Mouse (Mus musculus) megakaryocyte, embryonic 14.5 days (primary cell): ENCODE measurements around the gene Pard3.

Experiments
- FLI1 ChIP-seq: IDR thresholded peaks from 2 replicates; pipeline ENCODE4 v1.6.1; 2012; ENCODE audit warnings: low read length, inconsistent platforms, mixed read lengths
- GATA1 ChIP-seq: IDR thresholded peaks from 3 replicates; pipeline ENCODE4 v1.6.1; 2012; ENCODE audit warnings: mixed read lengths, low read length, inconsistent platforms, borderline replicate concordance

GRCm38 (mm10) chr8:127107928-127108327 lies 44.2 kb downstream of the Pard3 start:
- TF ChIP-seq GATA1, result no peak
- TF ChIP-seq FLI1, result no peak
